Mouse (Mus musculus) lung, postnatal 0 days (tissue): ENCODE measurements around the gene Arhgef25.

Experiments used
- CTCF ChIP-seq: IDR thresholded peaks from 2 replicates; pipeline ENCODE4 v1.5.1; 2016; ENCODE audit warnings: antibody characterized with exemption, mild to moderate bottlenecking
- EP300 ChIP-seq: IDR thresholded peaks from 2 replicates; pipeline ENCODE4 v1.6.1; 2016; ENCODE audit warnings: antibody characterized with exemption, mild to moderate bottlenecking, control low read depth

DNA sequence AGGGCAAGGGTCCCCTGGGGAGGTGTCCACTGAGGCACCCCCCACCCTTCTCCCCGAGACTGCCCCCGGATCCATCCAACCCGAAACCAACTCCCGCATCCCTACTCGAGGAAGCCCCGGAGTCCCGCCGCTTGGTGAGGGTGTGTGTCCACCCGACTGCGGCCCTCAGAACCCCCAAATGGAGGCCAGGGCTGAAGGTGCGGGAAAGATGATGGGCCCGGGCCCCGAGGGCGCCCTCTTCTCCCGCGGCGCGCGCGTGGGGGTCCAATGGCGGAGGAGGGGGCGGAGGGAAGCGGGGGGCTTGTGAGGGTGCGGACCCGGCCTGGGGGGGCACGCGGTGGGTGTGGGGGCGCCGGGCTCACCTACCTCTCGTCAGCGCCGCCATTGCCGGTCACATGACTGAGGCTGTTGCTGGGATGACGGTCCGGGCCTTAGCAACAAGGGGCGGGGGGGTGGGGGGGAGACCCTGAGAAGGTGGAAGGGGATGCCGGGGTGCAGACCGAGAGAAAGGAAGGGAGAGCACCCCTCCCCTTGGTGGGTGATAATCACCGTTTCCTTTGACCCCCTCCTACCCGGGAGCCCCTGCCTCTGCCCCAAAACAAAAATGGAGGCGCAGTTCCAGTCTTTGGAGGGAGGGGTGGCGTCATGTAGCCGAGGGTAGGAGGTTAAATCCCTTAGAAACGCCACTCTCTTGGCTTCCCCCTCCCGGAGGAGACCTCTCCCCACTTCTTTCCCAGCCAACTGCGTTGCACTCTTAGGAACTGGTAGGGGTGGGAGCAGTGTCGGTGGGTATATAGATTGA is 5.6 kb upstream of the Arhgef25 start, which contains the start of gene Dtx3:
- TF ChIP-seq EP300 (no peak), CTCF (no peak)
